Mouse (Mus musculus): ENCODE data around the gene Gabrr1.

DNA sequence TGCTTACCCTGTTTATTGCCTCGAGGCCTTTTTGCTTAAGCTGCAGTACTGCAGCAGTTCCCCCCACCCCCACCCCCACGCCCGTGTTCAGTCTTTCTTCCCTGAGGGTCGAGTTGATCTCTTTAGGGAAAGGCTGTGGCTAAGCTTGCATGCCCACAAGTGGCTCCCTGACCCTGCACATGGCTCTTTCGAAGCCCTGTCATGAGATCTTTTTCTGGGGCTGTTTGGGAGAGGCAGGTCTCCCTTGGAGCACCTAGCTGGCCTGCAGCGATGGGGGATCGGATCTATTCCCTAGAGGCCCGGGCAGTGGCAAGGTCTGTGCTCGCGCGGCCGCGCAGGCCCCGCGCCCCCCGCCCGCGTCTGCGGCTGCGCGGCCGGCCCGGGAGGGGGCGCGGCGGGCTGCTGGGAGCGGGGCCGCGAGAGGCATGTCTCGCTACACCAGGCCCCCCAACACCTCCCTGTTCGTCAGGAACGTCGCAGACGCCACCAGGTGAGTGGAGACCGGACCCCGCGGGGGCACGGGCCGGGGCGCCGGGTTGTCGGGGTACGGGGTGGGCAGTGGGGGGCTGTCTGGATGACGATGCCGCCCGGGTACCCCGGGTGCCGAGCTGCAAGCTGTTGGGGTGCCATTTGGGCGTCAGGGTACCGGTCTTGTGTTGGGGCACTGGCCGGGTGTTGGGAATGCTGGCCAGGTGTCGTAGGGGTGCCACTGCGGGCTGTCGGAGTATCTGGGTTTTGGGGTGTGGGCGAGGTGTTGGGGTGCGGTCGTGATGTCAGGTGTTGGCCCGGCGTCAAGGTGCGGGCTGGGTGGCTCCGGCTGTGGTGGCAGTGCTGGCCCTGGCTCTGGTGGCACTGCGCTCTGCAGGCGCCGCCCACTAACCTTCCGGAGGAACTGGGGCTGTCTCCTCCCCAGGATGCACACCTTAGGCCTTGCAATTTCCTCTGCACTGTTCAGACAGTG is 76.8 kb downstream of the Gabrr1 start, which contains the start of gene Srsf12:
- TF ChIP-seq POLR2A (IDR thresholded peaks at IDR 0.05; ENCODE audit: borderline replicate concordance, control insufficient read depth, low read depth, low read length): no peak
- TF ChIP-seq CTCF (IDR thresholded peaks at IDR 0.05; ENCODE audit: control insufficient read depth, insufficient read depth, low read length): no peak

Measured in bone marrow, adult 2 months (tissue).